Mouse (Mus musculus): ENCODE results near the gene Zfp52.

Zfp52 gene

GRCm38 (mm10) chr17:21566728-21567349, 31.5 kb downstream of the Zfp52 start, which contains the start of gene Zfp948:
Zfp948 (plus strand) TSS chr17:21567008.
- 2% methylated on average over 29 of the region's 29 CpGs for WGBS

- 28% methylated on average over 1 of the region's 1 CpGs for WGBS
Measured at GRCm38 (mm10) chr17:21567696-21568095, 32.4 kb downstream of the Zfp52 start.

GRCm38 (mm10) chr17:21579080-21579479, 43.7 kb downstream of the Zfp52 start:
- WGBS = 75% methylated on average over 1 of the region's 1 CpGs

DNA sequence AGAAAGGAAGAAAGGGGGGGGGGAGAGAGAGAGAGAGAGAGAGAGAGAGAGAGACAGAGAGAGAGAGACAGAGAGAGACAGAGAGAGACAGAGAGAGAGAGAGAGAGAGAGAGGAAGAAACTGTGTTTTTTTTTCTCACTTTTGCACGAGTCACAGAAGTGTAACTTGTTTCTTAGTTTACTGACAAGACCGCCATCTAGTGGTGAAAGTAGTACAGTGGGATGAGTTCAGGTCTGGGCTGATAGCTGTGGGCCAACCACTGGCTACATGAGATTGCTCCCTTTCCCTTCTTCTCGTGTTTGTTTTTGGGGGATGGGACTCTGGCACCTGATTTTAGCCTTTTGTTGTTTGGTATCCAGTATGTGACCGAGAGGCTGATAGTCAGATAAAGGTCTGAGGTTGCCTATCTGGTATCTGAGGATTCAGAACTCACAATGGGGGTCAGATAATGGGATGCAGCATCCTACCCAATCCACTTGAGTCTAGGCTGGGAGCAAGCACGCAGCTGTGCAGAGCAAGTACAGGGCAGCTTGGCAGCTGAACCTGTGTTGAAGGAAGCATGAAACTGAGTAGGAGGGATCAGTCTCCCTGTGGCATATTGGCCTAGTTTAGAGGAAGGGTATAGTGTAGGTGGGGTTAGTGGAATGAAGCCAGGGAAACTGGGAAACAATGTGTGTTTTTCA, 44.3 kb downstream of the Zfp52 start:
- WGBS = 19% methylated on average over 5 of the region's 5 CpGs

DNA sequence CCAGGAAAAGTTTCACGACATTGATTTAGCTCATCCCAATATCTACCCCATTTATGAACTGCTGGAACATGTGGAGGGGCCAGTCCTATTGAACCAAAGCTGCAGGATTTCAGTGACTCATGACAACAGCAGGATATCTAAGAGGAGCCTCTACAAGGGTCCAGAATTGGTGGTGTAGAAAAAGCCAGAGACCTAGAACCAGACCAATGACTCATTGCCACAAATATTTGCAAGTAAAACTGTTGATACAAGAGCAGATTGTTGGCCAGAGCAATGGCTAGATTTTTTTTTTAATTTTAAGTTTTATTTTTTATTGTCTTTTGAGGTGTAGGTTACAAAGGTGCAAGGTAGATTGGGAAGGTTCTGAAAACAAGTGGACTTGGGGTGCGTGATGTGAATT, 50.2 kb downstream of the Zfp52 start:
- 100% methylated on average over 2 of the region's 2 CpGs for WGBS
